ENCODE assay signal across 12 mouse cellular contexts in the genomic region with DNA sequence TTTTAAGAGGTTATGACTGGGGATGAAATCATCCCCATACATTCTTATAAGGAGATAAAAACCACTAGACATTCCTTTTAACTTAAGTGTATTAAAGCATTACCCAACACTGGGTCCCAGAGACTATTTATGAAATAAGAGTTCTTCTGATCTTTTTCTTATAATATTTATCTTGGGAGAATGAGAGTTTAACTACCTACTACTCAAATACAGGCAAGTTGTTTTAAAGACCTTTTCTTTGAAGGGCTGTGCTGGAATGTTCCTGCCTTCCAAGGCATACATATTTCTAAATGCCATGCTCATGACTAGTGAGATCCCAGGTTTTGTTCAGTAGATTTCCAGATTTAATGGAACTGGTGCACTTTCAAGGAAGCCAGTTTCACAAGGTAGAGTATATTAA.
"Had no signal": no experiment of that assay in that cellular context is flagged by ENCODE, and none has a peak within 500 bp of the region (broad histone marks: within the 10 kb centered on the region; RNA-seq: fewer than 3 reads in every experiment).

No protein-coding gene starts in this region.

- H3K4me2 ChIP-seq: limb, embryonic 13.5 days; liver, embryonic 13.5 days; midbrain, embryonic 11.5 days; midbrain, embryonic 15.5 days; stomach, embryonic 15.5 days had no signal

- ATAC-seq: inflammation-experienced regulatory T-cells, adult 6 months; intestine, postnatal 0 days; midbrain, embryonic 15.5 days had no signal

- H3K4me3 ChIP-seq: limb, embryonic 13.5 days; liver, embryonic 13.5 days; megakaryocyte, embryonic 14.5 days; midbrain, embryonic 15.5 days; stomach, embryonic 15.5 days had no signal

- DNase-seq: kidney, adult 8-10 months; kidney, postnatal 25 days; liver, embryonic 13.5 days; right cerebral cortex, postnatal 14 days; thymus, postnatal 4 days had no signal

- H3K27ac ChIP-seq: limb, embryonic 13.5 days; liver, embryonic 13.5 days; midbrain, embryonic 15.5 days; stomach, embryonic 15.5 days had no signal

- H3K4me1 ChIP-seq: limb, embryonic 13.5 days; liver, embryonic 13.5 days; midbrain, embryonic 15.5 days; stomach, embryonic 15.5 days had no signal

- H3K9ac ChIP-seq: limb, embryonic 13.5 days; liver, embryonic 13.5 days; midbrain, embryonic 15.5 days; stomach, embryonic 15.5 days had no signal

- H3K27me3 ChIP-seq: limb, embryonic 13.5 days; liver, embryonic 13.5 days; megakaryocyte, embryonic 14.5 days; midbrain, embryonic 15.5 days; stomach, embryonic 15.5 days had no signal

- H3K36me3 ChIP-seq: limb, embryonic 13.5 days; liver, embryonic 13.5 days; midbrain, embryonic 15.5 days; stomach, embryonic 15.5 days had no signal

- H3K9me3 ChIP-seq: limb, embryonic 13.5 days; liver, embryonic 13.5 days; megakaryocyte, embryonic 14.5 days; midbrain, embryonic 15.5 days; stomach, embryonic 15.5 days had no signal
